Mouse (Mus musculus): ENCODE measurements at regions not wholly inside any gene's neighbourhood (a gene's known extent, or its start where the extent isn't known, plus 50 kb on each side); places are given as distances from the start of the nearest gene placed in this dataset.

DNA sequence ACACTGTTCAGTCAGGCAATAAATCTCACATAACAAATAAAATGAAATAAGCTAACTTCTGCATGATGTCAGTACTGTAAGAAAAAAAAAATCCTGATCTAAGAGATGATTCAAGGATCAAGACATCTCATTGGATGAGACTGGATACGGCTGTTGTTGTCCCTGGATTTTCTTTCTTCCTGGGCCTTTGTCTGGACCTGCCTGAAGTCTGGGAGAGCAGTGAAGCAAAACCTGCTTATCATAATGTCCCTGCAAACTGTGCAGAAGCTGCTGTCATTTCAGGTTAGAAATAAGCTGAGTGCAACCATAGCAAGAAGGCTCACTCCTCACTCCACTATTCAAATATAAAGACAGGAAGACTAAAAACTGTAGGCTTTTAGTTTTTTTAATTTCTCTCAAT, 178.0 kb upstream of the Steap4 start:
- POLR2A ChIA-PET: no interaction called here
- H3K27me3 ChIP-seq: no peaks in the 10 kb centered on the region
- in situ Hi-C loops (cut with MboI; ENCODE audit: low pct_unique_long_range_greater_than_20kb): no loop called here
- TF ChIP-seq CTCF (IDR thresholded peaks at IDR 0.05): no peak
- DNase-seq (ENCODE audit: low read depth, low spot score) (no peak), ATAC-seq (no peak)
- CTCF ChIA-PET: interaction anchor here (1.1 kb wide), 1 partner anchor 31 kb away, joined by 3 read pairs; no protein-coding TSS in a partner anchor

DNA sequence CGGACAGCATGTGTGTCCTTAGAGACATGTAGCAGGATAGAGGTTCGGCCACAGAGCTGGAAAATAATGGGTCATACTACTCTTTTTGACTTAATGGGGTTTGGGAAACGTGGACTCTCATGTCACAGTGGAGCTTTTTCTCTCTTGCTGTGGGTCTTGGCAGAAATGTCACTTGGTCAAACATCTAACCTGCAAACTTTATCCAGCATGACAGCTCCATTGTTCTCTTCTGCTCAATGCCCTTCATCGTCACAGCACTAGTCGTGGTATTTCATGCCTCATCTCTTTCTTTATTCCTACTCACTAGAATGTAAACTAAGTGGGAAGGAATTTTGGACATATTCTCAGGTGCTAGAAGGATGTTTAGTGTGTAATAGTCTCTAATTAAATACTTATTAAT, 171.9 kb upstream of the Steap4 start:
- in situ Hi-C loops (cut with MboI; ENCODE audit: low pct_unique_long_range_greater_than_20kb): no loop called here
- no peaks in the 10 kb centered on the region for H3K27me3 ChIP-seq
- DNase-seq (ENCODE audit: low read depth, low spot score) (no peak), ATAC-seq (no peak)
- TF ChIP-seq CTCF (IDR thresholded peaks at IDR 0.05): no peak
- ChIA-PET CTCF (no interaction called here), POLR2A (no interaction called here)

DNA sequence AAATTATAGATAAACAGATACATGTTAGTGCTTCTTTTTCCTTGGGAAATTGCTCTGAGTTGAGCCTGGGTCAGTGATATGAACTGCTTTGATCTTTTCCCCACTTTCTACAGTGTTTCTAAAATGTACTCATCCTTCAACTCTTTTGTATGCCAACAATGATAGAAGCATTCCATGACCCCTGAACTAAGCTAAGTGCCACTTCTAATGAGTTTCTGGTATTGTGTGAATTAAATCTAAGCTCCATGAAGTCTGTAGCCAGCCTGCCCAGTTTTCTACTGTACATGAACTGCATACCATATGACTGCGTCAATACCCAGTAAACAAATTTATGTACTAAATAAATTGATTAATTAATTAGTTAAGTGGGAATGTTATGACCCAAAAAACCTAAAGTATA, 171.1 kb upstream of the Steap4 start:
- in situ Hi-C loops (cut with MboI; ENCODE audit: low pct_unique_long_range_greater_than_20kb): no loop called here
- ChIA-PET CTCF (interaction anchor here (1.0 kb wide), 1 partner anchor 401 kb away, joined by 3 read pairs; no protein-coding TSS in a partner anchor), POLR2A (no interaction called here)
- TF ChIP-seq CTCF (IDR thresholded peaks at IDR 0.05): no peak
- ATAC-seq (no peak), DNase-seq (ENCODE audit: low read depth, low spot score) (no peak)
- no peaks in the 10 kb centered on the region for H3K27me3 ChIP-seq

DNA sequence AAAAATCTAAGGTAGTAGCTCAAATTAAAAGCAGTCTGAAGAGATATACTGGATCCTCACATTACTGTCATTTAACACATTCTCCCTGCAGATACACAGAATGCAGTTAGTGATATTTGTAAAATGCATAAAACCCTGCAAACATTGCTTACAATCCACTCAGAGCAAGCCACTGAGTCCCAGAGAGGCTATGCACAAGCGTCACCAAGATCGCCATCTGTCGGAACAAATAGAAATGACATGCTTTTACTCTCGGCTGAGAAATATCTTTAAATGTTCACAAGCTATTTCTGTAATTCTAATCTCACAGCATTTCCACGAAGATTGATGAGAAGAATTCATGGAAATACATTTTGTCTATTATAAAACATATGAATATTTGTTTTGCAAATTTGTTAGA, 139.7 kb upstream of the Steap4 start:
- DNase-seq (ENCODE audit: low read depth, low spot score): no peak
- H3K27me3 ChIP-seq: no peaks in the 10 kb centered on the region
- ATAC-seq: no peak
- ChIA-PET CTCF (no interaction called here), POLR2A (no interaction called here)
- peak; percentile 43 for TF ChIP-seq CTCF (IDR thresholded peaks at IDR 0.05)
- in situ Hi-C loops (cut with MboI; ENCODE audit: low pct_unique_long_range_greater_than_20kb): no loop called here

DNA sequence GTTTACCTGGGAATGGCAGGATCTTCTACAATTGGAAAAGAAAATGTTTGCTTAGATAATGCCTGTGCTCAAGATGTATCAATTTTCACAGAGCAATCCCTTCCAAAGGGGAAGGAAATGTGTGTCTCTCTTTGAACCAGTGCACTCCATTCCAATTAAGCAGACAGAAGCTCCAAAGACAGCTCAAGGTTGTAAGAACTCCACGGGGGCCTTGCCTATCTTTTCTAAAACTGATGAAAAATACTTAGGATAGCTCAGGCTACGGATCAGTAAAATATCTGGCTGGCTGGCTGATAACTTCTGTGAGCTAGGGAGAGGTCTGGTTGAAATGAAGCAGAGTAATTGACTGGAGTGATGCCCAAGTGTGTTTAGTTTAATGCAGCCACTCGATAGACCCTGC, 138.6 kb upstream of the Steap4 start:
- no peaks in the 10 kb centered on the region for H3K27me3 ChIP-seq
- ChIA-PET CTCF (no interaction called here), POLR2A (no interaction called here)
- DNase-seq (ENCODE audit: low read depth, low spot score) (no peak), ATAC-seq (no peak)
- TF ChIP-seq CTCF (IDR thresholded peaks at IDR 0.05): no peak
- in situ Hi-C loops (cut with MboI; ENCODE audit: low pct_unique_long_range_greater_than_20kb): no loop called here

DNA sequence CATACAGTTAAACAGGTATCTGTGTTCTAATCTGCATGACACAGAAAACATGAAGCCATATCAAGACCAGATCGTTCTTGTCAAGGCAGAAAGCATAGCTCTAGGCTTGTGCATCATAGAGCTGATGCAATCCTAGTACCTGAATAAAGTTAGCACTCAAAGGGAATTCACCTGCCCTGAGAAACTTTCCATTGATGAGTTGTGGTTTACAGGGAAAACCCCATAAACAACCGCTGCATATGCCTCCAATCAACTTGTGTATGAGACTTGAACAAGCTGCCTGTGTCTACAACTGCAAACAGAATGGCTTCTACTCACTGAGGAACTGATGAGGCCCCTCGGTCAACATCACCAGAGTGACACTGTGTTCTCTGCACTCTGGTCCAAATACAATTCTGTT, 130.6 kb upstream of the Steap4 start:
- DNase-seq (ENCODE audit: low read depth, low spot score): no peak
- ChIA-PET POLR2A (no interaction called here), CTCF (no interaction called here)
- no peaks in the 10 kb centered on the region for H3K27me3 ChIP-seq
- no peak for ATAC-seq
- no peak for TF ChIP-seq CTCF (IDR thresholded peaks at IDR 0.05)
- in situ Hi-C loops (cut with MboI; ENCODE audit: low pct_unique_long_range_greater_than_20kb): no loop called here

DNA sequence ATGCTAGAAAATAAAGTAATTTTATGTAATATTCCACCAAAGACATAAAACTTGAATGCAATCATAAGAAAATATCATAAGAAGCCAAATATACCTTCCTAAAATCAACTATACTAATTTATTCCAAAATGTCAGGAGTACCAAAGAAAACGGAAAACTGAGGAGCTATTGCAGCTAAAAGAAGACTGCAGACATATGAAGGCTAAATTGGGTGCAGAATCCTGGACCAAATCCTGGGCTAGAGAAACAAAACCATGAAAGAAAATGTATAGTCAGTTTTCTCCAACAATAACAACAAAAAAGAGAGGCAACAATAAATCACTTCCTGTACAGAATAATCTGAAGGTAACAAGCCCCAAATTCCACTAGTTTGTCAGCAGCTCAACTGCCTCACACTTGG, 126.4 kb upstream of the Steap4 start:
- no peak for TF ChIP-seq CTCF (IDR thresholded peaks at IDR 0.05)
- in situ Hi-C loops (cut with MboI; ENCODE audit: low pct_unique_long_range_greater_than_20kb): no loop called here
- DNase-seq (ENCODE audit: low read depth, low spot score): no peak
- ATAC-seq: no peak
- POLR2A ChIA-PET: no interaction called here
- H3K27me3 ChIP-seq: no peaks in the 10 kb centered on the region
- CTCF ChIA-PET: no interaction called here

DNA sequence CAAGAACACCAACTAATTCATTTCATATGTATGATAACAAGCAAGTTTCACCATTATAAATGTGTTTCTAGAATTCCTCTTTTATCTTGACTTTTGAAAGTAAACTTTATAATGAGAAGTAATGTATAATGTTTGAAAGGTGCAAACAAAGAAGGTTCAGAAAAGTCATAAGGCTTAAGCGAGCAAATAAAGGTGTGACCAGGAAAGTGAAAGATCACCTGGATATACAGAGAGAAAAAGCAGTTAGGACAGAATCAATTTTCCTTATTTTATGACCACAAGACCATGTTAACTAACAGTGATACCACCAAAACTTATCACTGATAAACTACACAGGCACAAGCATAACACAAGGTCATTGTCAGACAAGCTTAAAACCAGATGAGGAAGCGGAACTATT, 97.2 kb upstream of the Steap4 start:
- no peak for ATAC-seq
- CTCF ChIA-PET: interaction anchor here (0.6 kb wide), 1 partner anchor 129 kb away, joined by 3 read pairs; no protein-coding TSS in a partner anchor
- POLR2A ChIA-PET: no interaction called here
- peaks cover 5% of the 10 kb centered on the region for H3K27me3 ChIP-seq
- in situ Hi-C loops (cut with MboI; ENCODE audit: low pct_unique_long_range_greater_than_20kb): no loop called here
- no peak for TF ChIP-seq CTCF (IDR thresholded peaks at IDR 0.05)
- no peak for DNase-seq (ENCODE audit: low read depth, low spot score)

DNA sequence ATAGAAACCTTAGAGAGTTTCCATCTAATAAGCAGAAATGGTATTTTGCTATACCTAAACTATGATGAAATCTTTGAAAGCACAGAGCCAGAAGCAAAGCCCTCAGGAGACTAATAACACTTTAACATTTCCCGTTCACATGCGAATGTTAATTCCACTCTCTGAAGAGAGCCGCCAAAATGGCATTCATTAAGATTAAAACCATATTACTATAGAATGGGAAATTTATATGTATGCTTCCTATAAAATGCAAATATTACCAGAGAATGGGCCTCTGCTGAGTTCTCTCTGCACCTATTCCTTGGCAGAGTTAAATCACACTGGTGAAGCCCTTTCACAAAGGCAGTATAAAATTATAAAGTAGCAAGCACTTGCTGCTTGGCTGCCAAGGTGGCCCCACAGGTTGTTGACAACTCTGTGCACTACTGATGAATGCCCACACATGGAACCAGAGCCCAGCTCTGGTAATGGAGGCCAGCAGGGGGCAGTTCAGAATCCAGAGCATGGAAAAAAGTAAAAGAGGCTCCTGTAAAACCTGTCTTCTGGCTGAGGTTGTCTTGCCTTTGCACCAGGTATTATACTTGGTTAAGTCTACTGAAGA, 94.1 kb upstream of the Steap4 start:
- peaks cover 5% of the 10 kb centered on the region for H3K27me3 ChIP-seq
- ATAC-seq (no peak), DNase-seq (ENCODE audit: low read depth, low spot score) (no peak)
- ChIA-PET POLR2A (no interaction called here), CTCF (no interaction called here)
- in situ Hi-C loops (cut with MboI; ENCODE audit: low pct_unique_long_range_greater_than_20kb): no loop called here
- TF ChIP-seq CTCF (IDR thresholded peaks at IDR 0.05): no peak

DNA sequence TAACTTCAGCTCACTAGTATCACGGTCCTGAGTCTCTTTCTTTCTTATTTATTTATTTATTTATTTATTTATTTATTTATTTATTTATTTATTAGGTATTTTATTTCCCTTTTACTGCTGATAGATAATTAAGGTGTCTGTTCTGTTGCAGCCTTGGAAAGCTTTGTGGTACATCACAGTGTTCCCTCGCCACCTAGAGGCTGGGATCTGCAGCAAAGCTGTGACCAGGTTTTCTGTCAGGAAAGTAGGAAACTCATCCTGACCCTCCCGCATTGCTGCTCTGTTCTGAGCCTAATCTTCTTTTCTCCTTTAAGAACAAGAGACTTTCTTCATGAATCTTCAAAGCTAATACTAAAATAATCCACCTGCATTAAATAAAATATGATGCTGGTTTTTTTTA, 60.7 kb upstream of the Steap4 start:
- DNase-seq (ENCODE audit: low read depth, low spot score): no peak
- H3K27me3 ChIP-seq: no peaks in the 10 kb centered on the region
- in situ Hi-C loops (cut with MboI; ENCODE audit: low pct_unique_long_range_greater_than_20kb): no loop called here
- peak; percentile 37 for TF ChIP-seq CTCF (IDR thresholded peaks at IDR 0.05)
- POLR2A ChIA-PET: no interaction called here
- CTCF ChIA-PET: interaction anchor here (1.3 kb wide), 1 partner anchor 12 kb away, joined by 4 read pairs; no protein-coding TSS in a partner anchor
- no peak for ATAC-seq

Data from Patski (cell line).